Mouse (Mus musculus) liver, adult 2 months (tissue): ENCODE results near the gene Prrxl1. TPM values are rescaled to one million over a fixed set of nuclear protein-coding genes. Genes with fewer than 3 reads are reported as not detected.

Experiments used
- DNase-seq: peaks from one replicate; pipeline ENCODE4 v3.0.0-alpha.2; 2011; ENCODE audit warnings: low read depth, low spot score; ENCODE audit errors: extremely low read depth
- H3K27ac ChIP-seq: fragments of 200-500 bp; replicated peaks from 2 replicates; pipeline ENCODE4 v1.5.1; 2012; ENCODE audit warnings: low read depth, mild to moderate bottlenecking, control low read depth, inconsistent platforms, low read length; ENCODE audit not compliant: insufficient read depth
- H3K27me3 ChIP-seq: fragments of 200-500 bp; 2 replicates; pipeline ENCODE4 v1.6.1; 2012; ENCODE audit warnings: mild to moderate bottlenecking, moderate library complexity, low read length, inconsistent platforms; ENCODE audit not compliant: control insufficient read depth, insufficient read depth
- H3K36me3 ChIP-seq: fragments of 200-500 bp; 2 replicates; pipeline ENCODE4 v1.6.1; 2012; ENCODE audit warnings: low read length, inconsistent platforms; ENCODE audit not compliant: control insufficient read depth, insufficient read depth
- H3K4me1 ChIP-seq: fragments of 200-500 bp; 2 replicates; pipeline ENCODE4 v1.6.1; 2011; ENCODE audit warnings: low read length; ENCODE audit not compliant: control insufficient read depth, insufficient read depth
- H3K4me3 ChIP-seq: fragments of 200-500 bp; 2 replicates; pipeline ENCODE4 v1.5.1; 2011; ENCODE audit warnings: low read depth, mild to moderate bottlenecking, control low read depth, low read length, moderate library complexity; ENCODE audit not compliant: insufficient read depth
- H3K79me2 ChIP-seq: fragments of 200-500 bp; 2 replicates; pipeline ENCODE4 v1.6.1; 2012; ENCODE audit warnings: inconsistent platforms, mild to moderate bottlenecking, low read length, moderate library complexity; ENCODE audit not compliant: control insufficient read depth, insufficient read depth
- H3K9ac ChIP-seq: fragments of 200-500 bp; 2 replicates; pipeline ENCODE4 v1.6.1; 2012; ENCODE audit warnings: low read depth, mild to moderate bottlenecking, control low read depth, inconsistent platforms, low read length
- CTCF ChIP-seq: fragments of 200-500 bp; IDR thresholded peaks from 2 replicates; pipeline ENCODE4 v1.5.1; 2011; ENCODE audit warnings: low read depth, low read length, control low read depth
- POLR2A ChIP-seq: fragments of 200-500 bp; IDR thresholded peaks from 2 replicates; pipeline ENCODE4 v1.6.1; 2011; ENCODE audit warnings: low read length, control low read depth; ENCODE audit not compliant: insufficient read depth; ENCODE audit errors: extremely low read depth
- WGBS: fragments of 180-500 bp; shearing (Covaris S2); methylation state at CpG from one replicate; pipeline ENCODE4 v1.1.7; 2018; 5-methylcytosine and 5-hydroxymethylcytosine counted together
- polyA plus RNA-seq: library from polyadenylated mRNA; depleted of rRNA; stranded (reverse); fragments of >200 nt; gene quantifications from 2 replicates; pipeline ENCODE4 v1.2.3, GENCODE M21; 2012; rRNA removed
- total RNA-seq: library from RNA; depleted of rRNA; stranded (reverse); fragments of >200 nt; gene quantifications from 2 replicates; pipeline ENCODE4 v1.2.3, GENCODE M21; 2014; rRNA removed

Gene Prrxl1
- total and polyA plus RNA-seq, 2 experiments: not detected

DNA sequence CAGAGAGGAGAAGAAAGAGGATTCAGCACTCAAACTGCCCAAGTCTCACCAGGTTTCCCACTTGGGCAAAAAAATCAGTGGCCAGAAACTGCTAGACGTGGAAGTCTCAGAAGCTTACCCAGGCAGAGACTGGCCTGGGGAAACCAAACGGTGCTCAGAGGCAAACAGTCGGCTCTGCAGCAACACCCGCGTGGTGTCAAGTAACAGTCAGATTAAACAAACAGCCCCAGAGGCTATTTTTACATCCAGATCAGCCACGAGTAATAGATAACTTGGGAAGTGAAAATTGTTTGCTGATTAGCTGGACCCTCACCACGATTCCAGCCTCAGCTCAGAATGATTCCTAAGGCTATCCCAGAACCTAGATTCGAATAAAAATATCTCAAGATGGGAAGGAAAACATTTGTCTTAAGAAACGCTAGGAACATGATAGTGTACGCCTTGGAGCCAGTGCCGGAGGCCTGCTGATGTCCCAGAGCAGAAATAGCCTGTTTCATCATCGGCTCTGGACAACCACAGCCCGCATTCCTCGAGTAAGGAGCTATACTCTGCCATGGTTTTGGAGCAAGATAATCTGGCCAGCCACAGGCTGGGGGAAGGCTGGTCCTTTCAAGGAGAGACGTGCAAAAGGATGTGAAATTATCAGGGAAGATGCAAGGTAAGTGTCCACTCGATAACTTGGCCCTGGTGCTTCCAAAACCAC is 86.1 kb downstream of the Prrxl1 start, which contains the start of gene 3425401B19Rik:
TSS of gene 3425401B19Rik (minus strand) at position 170 of the 703 bp plus-strand sequence.
- 51% methylated on average over 16 of the region's 16 CpGs for WGBS
- Histone ChIP-seq H3K4me1 (peaks cover 2% of the 10 kb centered on the region; the same call in 1 of the 2 replicates), H3K9ac (no peak within 1 kb of the TSS), H3K4me3 (no peak within 1 kb of the TSS), H3K27ac (no peak within 1 kb of the TSS), H3K36me3 (no peaks in the 10 kb centered on the region), H3K79me2 (no peaks in the 10 kb centered on the region), H3K27me3 (no peaks in the 10 kb centered on the region)
- TF ChIP-seq CTCF (no peak), POLR2A (no peak)
- no peak for DNase-seq

DNA sequence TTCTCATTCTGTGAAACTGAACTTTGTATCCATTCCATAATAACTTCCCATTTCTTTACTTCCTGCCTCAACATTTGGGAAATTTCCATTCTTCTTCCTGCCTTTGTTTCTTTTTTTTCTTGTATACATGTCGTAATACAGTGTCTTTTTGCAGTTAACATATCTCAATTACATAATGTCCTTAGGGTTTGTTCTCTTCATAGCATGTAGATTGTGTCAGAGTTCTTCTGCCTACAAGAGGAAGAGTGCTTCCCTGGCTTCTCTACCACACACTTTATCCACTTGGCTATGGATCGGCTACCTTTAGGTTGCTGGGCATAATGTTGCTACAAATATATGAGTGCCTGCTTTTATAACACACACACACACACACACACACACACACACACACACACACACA is 96.7 kb downstream of the Prrxl1 start:
- TF ChIP-seq POLR2A (no peak), CTCF (no peak)
- H3K9ac ChIP-seq: no peak overlapping the region
- H3K4me1 ChIP-seq: no peaks in the 10 kb centered on the region
- no peaks in the 10 kb centered on the region for H3K36me3 ChIP-seq
- no peak for DNase-seq
- WGBS: 82% methylated on average over 2 of the region's 2 CpGs
- H3K27me3 ChIP-seq: no peaks in the 10 kb centered on the region; the same call in 1 of the 2 replicates
- no peaks in the 10 kb centered on the region for H3K79me2 ChIP-seq
- H3K4me3 ChIP-seq: no peak overlapping the region
- H3K27ac ChIP-seq: no peak overlapping the region

DNA sequence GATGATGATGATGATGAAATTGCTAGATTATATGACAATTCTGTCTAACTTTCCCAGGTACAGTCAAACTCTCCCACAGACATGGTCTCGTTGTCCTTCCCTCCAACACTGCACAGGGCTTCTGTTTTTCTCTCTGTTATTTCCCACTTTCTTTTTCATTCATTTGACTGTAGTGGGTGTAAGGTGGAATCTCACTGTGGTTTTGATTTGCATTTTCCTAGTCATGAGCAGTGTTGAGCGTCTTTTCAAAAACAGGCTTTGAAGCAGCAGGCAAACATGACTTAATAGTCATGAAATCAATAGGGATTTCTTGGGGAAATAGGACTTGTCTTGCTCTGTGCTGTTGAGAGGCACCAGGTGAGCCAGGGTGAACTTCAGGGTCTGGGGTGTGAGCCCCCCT is 97.1 kb downstream of the Prrxl1 start:
- no peak overlapping the region for H3K27ac ChIP-seq
- H3K36me3 ChIP-seq: no peaks in the 10 kb centered on the region
- H3K27me3 ChIP-seq: no peaks in the 10 kb centered on the region; the same call in 1 of the 2 replicates
- no peaks in the 10 kb centered on the region for H3K4me1 ChIP-seq
- no peak overlapping the region for H3K9ac ChIP-seq
- 84% methylated on average over 2 of the region's 2 CpGs for WGBS
- no peak overlapping the region for H3K4me3 ChIP-seq
- no peak for DNase-seq
- no peaks in the 10 kb centered on the region for H3K79me2 ChIP-seq
- no peak for TF ChIP-seq CTCF
- no peak for TF ChIP-seq POLR2A

DNA sequence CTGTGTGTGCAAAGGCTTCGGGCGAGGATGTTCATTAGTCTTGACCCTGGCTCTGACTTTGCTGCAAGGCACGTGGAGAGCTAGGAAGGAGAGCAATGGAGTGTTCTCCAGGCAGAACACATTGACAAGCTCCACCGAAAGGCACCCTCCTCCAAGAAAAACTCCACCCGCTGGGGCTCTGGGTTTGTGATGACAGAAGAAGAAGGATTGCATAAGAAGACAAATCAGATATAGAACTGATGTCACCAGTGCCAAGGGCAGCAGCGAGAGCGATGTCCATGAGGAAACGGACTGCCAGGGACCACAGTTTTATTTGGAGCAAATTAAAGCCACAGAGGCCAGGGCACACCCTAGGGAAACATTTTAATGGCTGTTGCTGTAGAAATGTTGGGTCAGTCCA is 98.6 kb downstream of the Prrxl1 start:
- no peak for DNase-seq
- no peaks in the 10 kb centered on the region for H3K36me3 ChIP-seq
- H3K4me3 ChIP-seq: no peak overlapping the region
- H3K27me3 ChIP-seq: no peaks in the 10 kb centered on the region; the same call in 1 of the 2 replicates
- H3K79me2 ChIP-seq: no peaks in the 10 kb centered on the region
- TF ChIP-seq CTCF: no peak
- TF ChIP-seq POLR2A: no peak
- no peaks in the 10 kb centered on the region for H3K4me1 ChIP-seq
- WGBS: 74% methylated on average over 8 of the region's 8 CpGs
- H3K27ac ChIP-seq: no peak overlapping the region
- no peak overlapping the region for H3K9ac ChIP-seq

DNA sequence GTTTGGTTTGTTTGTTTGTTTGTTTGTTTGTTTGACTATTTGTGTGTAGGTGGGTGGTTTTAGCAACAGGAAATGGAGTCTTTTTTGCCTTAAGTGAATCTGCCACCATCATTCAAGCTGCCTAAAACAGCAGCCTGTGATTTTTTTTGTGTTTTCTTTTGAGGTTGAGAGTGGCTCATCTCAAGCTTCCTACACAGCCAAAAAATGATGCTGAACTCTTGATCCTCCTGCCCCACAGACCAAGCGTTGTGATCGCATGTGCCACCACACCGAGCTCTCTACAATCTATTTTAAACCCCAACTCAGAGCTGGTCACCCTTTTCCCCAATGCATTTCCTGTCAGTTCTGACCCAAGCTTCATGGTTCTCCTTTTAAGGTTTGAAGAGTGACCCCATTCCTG is 99.3 kb downstream of the Prrxl1 start:
- Histone ChIP-seq H3K9ac (no peak overlapping the region), H3K27me3 (no peaks in the 10 kb centered on the region), H3K79me2 (no peaks in the 10 kb centered on the region), H3K4me3 (no peak overlapping the region), H3K36me3 (no peaks in the 10 kb centered on the region), H3K27ac (no peak overlapping the region), H3K4me1 (no peaks in the 10 kb centered on the region)
- WGBS: 77% methylated on average over 3 of the region's 3 CpGs
- TF ChIP-seq CTCF (no peak), POLR2A (no peak)
- DNase-seq: no peak

Other genes with a start within 250 kb of the Prrxl1 start
- gene 1700024G13Rik, start 211.0 kb upstream of the Prrxl1 start, total RNA-seq: not detected in 2 replicates
- gene 1700024G13Rik, start 211.0 kb upstream of the Prrxl1 start, polyA plus RNA-seq: not detected in 2 replicates
- not detected in 2 replicates for gene Slc18a3, start 134.6 kb upstream of the Prrxl1 start, total RNA-seq
- not detected in 2 replicates for gene Slc18a3, start 134.6 kb upstream of the Prrxl1 start, polyA plus RNA-seq
- not detected in 2 replicates for gene Chat, start 133.4 kb upstream of the Prrxl1 start, total RNA-seq
- gene Chat, start 133.4 kb upstream of the Prrxl1 start, polyA plus RNA-seq: not detected in 2 replicates
- 6.9 and 11.2 TPM in 2 replicates for gene Ercc6, start 85.9 kb upstream of the Prrxl1 start, total RNA-seq
- 2.0 and 2.8 TPM in 2 replicates for gene Ercc6, start 85.9 kb upstream of the Prrxl1 start, polyA plus RNA-seq
- 0.09 TPM in 1 of 2 replicates, not detected in the other for gene 3425401B19Rik, start 85.9 kb downstream of the Prrxl1 start, total RNA-seq
- not detected in 2 replicates for gene 3425401B19Rik, start 85.9 kb downstream of the Prrxl1 start, polyA plus RNA-seq
- 1.4 and 2.0 TPM in 2 replicates for gene Tmem273, start 186.6 kb downstream of the Prrxl1 start, total RNA-seq
- gene Tmem273, start 186.6 kb downstream of the Prrxl1 start, polyA plus RNA-seq: 0.52 and 1.3 TPM in 2 replicates
- gene Fam170b, start 234.6 kb downstream of the Prrxl1 start, total RNA-seq: 0.09 and 0.13 TPM in 2 replicates
- 0.05 TPM in 1 of 2 replicates, not detected in the other for gene Fam170b, start 234.6 kb downstream of the Prrxl1 start, polyA plus RNA-seq